Mouse (Mus musculus): ENCODE data around the gene Phka2.

The Phka2 gene

GRCm38 (mm10) chrX:160502048-160503041 lies at the start of gene Phka2:
TSS of gene Phka2 (plus strand) at chrX:160502166.
- peak; percentile 72 for DNase-seq (ENCODE audit: extremely low read depth, low read depth)

- DNase-seq (ENCODE audit: extremely low read depth, low read depth) = no peak
Observed at GRCm38 (mm10) chrX:160455686-160456085, 46.3 kb upstream of the Phka2 start.

- DNase-seq (ENCODE audit: extremely low read depth, low read depth) = no peak
Observed at GRCm38 (mm10) chrX:160471257-160471786, 30.6 kb upstream of the Phka2 start.

GRCm38 (mm10) chrX:160489784-160490183 lies 12.2 kb upstream of the Phka2 start:
- no peak for DNase-seq (ENCODE audit: extremely low read depth, low read depth)

GRCm38 (mm10) chrX:160494333-160494732 lies 7.6 kb upstream of the Phka2 start:
- peak; percentile 42 for DNase-seq (ENCODE audit: extremely low read depth, low read depth)

GRCm38 (mm10) chrX:160494921-160495320 lies 7.0 kb upstream of the Phka2 start:
- DNase-seq (ENCODE audit: extremely low read depth, low read depth) = no peak

- DNase-seq (ENCODE audit: extremely low read depth, low read depth) = peak; percentile 72
Observed at GRCm38 (mm10) chrX:160496473-160496872, 5.5 kb upstream of the Phka2 start.

- no peak for DNase-seq (ENCODE audit: extremely low read depth, low read depth)
Observed at GRCm38 (mm10) chrX:160501095-160501494, 871 bp upstream of the Phka2 start.

GRCm38 (mm10) chrX:160501687-160502047 lies 299 bp upstream of the Phka2 start:
- no peak for DNase-seq (ENCODE audit: extremely low read depth, low read depth)

- no peak for DNase-seq (ENCODE audit: extremely low read depth, low read depth)
Observed at GRCm38 (mm10) chrX:160509046-160509445, 7.1 kb downstream of the Phka2 start.

- peak; percentile 58 for DNase-seq (ENCODE audit: extremely low read depth, low read depth)
Observed at GRCm38 (mm10) chrX:160510197-160510596, 8.2 kb downstream of the Phka2 start.

- no peak for DNase-seq (ENCODE audit: extremely low read depth, low read depth)
Observed at GRCm38 (mm10) chrX:160516027-160516426, 14.1 kb downstream of the Phka2 start.

- no peak for DNase-seq (ENCODE audit: extremely low read depth, low read depth)
Observed at GRCm38 (mm10) chrX:160542772-160543171, 40.8 kb downstream of the Phka2 start.

- no peak for DNase-seq (ENCODE audit: extremely low read depth, low read depth)
Observed at GRCm38 (mm10) chrX:160548875-160549274, 46.9 kb downstream of the Phka2 start.

GRCm38 (mm10) chrX:160552066-160552465 lies 50.1 kb downstream of the Phka2 start:
- no peak for DNase-seq (ENCODE audit: extremely low read depth, low read depth)

GRCm38 (mm10) chrX:160583589-160583988 lies 81.6 kb downstream of the Phka2 start:
- no peak for DNase-seq (ENCODE audit: extremely low read depth, low read depth)

- no peak for DNase-seq (ENCODE audit: extremely low read depth, low read depth)
Observed at GRCm38 (mm10) chrX:160584148-160584838, 82.3 kb downstream of the Phka2 start.

GRCm38 (mm10) chrX:160585110-160585509 lies 83.1 kb downstream of the Phka2 start:
- no peak for DNase-seq (ENCODE audit: extremely low read depth, low read depth)

GRCm38 (mm10) chrX:160588523-160588922 lies 86.6 kb downstream of the Phka2 start:
- no peak for DNase-seq (ENCODE audit: extremely low read depth, low read depth)

- no peak for DNase-seq (ENCODE audit: extremely low read depth, low read depth)
Observed at GRCm38 (mm10) chrX:160590147-160590546, 88.2 kb downstream of the Phka2 start.

GRCm38 (mm10) chrX:160592933-160593332 lies 91.0 kb downstream of the Phka2 start:
- no peak for DNase-seq (ENCODE audit: extremely low read depth, low read depth)

- DNase-seq (ENCODE audit: extremely low read depth, low read depth) = no peak
Observed at GRCm38 (mm10) chrX:160598055-160598454, 96.1 kb downstream of the Phka2 start.
